Mouse (Mus musculus): Measurements from ENCODE around the gene Asxl2.

- TF ChIP-seq CTCF (IDR thresholded peaks at IDR 0.05; ENCODE audit: extremely low read depth, insufficient read depth, low read length) (no peak), POLR2A (IDR thresholded peaks at IDR 0.05; ENCODE audit: extremely low read depth, insufficient read depth, low read length) (no peak)
Measured at GRCm38 (mm10) chr12:3440916-3441315, 14.3 kb downstream of the Asxl2 start.

All from cortical plate, adult 2 months (tissue).